9 mouse cellular contexts compared by ENCODE assay signal in genomic region chr4:133408006-133408405, GRCm38 (mm10). TPM values are rescaled to one million over a fixed set of nuclear protein-coding genes. Genes with fewer than 3 reads are reported as not detected.
DNase-seq lines count a peak whose midpoint lies in the region; ATAC-seq and TF ChIP-seq lines count a peak whose summit lies in the region.
"Had no signal": no experiment of that assay in that cellular context is flagged by ENCODE, and none has a peak within 500 bp of the region (broad histone marks: within the 10 kb centered on the region; RNA-seq: fewer than 3 reads in every experiment).

No protein-coding gene starts in this region.

- no peak for DNase-seq in heart, adult 2 months
- DNase-seq in heart, postnatal 25 days (ENCODE audit: low spot score), result no peak
- DNase-seq in midbrain, postnatal 0 days (ENCODE audit: low spot score), result no peak
- DNase-seq in embryo, embryonic 9.5 days (ENCODE audit: extremely low spot score), result no peak
- no peak for DNase-seq in right cerebral cortex, postnatal 36 days (ENCODE audit: low spot score in 2 of 2)
- DNase-seq: thymus, postnatal 4 days had no signal

- TF ChIP-seq CTCF in heart, adult 2 months (IDR thresholded peaks at IDR 0.05), result no peak
- no peak for TF ChIP-seq CTCF in midbrain, postnatal 0 days (IDR thresholded peaks at IDR 0.05)

- TF ChIP-seq POLR2A in heart, adult 2 months (IDR thresholded peaks at IDR 0.05; ENCODE audit: insufficient read depth, low read depth, low read length), result no peak

- H3K27me3 ChIP-seq in heart, adult 2 months (ENCODE audit: control insufficient read depth, insufficient read depth, low read length), result no peaks in the 10 kb centered on the region
- no peaks in the 10 kb centered on the region for H3K27me3 ChIP-seq in midbrain, embryonic 12.5 days
- H3K27me3 ChIP-seq in midbrain, postnatal 0 days (ENCODE audit: insufficient read depth, low read length), result no peaks in the 10 kb centered on the region
- H3K27me3 ChIP-seq in hindbrain, embryonic 16.5 days (replicated peaks; ENCODE audit: control insufficient read depth, insufficient read depth, low read length), result no peaks in the 10 kb centered on the region
- H3K27me3 ChIP-seq in neural tube, embryonic 15.5 days (replicated peaks), result no peaks in the 10 kb centered on the region

- H3K9ac ChIP-seq in heart, adult 2 months (ENCODE audit: low read depth, low read length), result no peak overlapping the region
- H3K9ac ChIP-seq in midbrain, embryonic 12.5 days (replicated peaks), result 0 out of 2 replicates have a peak overlapping the region, but pooled peaks have one; percentile 4
- no peak overlapping the region for H3K9ac ChIP-seq in midbrain, postnatal 0 days (replicated peaks; ENCODE audit: low read length, poor library complexity, severe bottlenecking)
- H3K9ac ChIP-seq in hindbrain, embryonic 16.5 days (ENCODE audit: low read depth, low read length), result no peak overlapping the region
- no peak overlapping the region for H3K9ac ChIP-seq in neural tube, embryonic 15.5 days (replicated peaks)

- WGBS in heart, adult 2 months, result 42% methylated on average over 7 of the region's 7 CpGs
- 79% methylated on average over 7 of the region's 7 CpGs for WGBS in midbrain, embryonic 12.5 days
- 68% methylated on average over 7 of the region's 7 CpGs for WGBS in midbrain, postnatal 0 days
- 45% methylated on average over 7 of the region's 7 CpGs for WGBS in hindbrain, embryonic 16.5 days
- WGBS in neural tube, embryonic 15.5 days, result 26% methylated on average over 7 of the region's 7 CpGs

- peaks cover 2% of the 10 kb centered on the region; the same call in 1 of the 2 replicates for H3K79me2 ChIP-seq in heart, adult 2 months (replicated peaks; ENCODE audit: control insufficient read depth, insufficient read depth, low read length)

- no peaks in the 10 kb centered on the region for H3K9me3 ChIP-seq in midbrain, embryonic 12.5 days
- H3K9me3 ChIP-seq in midbrain, postnatal 0 days (ENCODE audit: low read length), result no peaks in the 10 kb centered on the region
- no peaks in the 10 kb centered on the region for H3K9me3 ChIP-seq in hindbrain, embryonic 16.5 days (ENCODE audit: control insufficient read depth, low read length)
- no peaks in the 10 kb centered on the region for H3K9me3 ChIP-seq in neural tube, embryonic 15.5 days (replicated peaks)

- ATAC-seq in midbrain, embryonic 12.5 days (ENCODE audit: low FRiP score, low read depth), result no peak
- ATAC-seq in midbrain, postnatal 0 days (ENCODE audit: low FRiP score), result no peak
- peak; percentile 72 for ATAC-seq in hindbrain, embryonic 16.5 days
- peak; percentile 53; the same call in 1 of the 2 replicates for ATAC-seq in neural tube, embryonic 15.5 days (ENCODE audit: low FRiP score)

- H3K4me2 ChIP-seq in midbrain, embryonic 12.5 days (replicated peaks), result no peak overlapping the region
- H3K4me2 ChIP-seq in midbrain, postnatal 0 days (ENCODE audit: low read depth, low read length, poor library complexity, severe bottlenecking), result no peak overlapping the region
- no peak overlapping the region for H3K4me2 ChIP-seq in hindbrain, embryonic 16.5 days (ENCODE audit: low read length)
- H3K4me2 ChIP-seq in neural tube, embryonic 15.5 days, result no peak overlapping the region

- peaks cover 18% of the 10 kb centered on the region for H3K4me1 ChIP-seq in heart, adult 2 months (ENCODE audit: control insufficient read depth, insufficient read depth, low read length)
- peaks cover 15% of the 10 kb centered on the region; the same call in 1 of the 2 replicates for H3K4me1 ChIP-seq in midbrain, embryonic 12.5 days
- no peaks in the 10 kb centered on the region for H3K4me1 ChIP-seq in midbrain, postnatal 0 days (ENCODE audit: insufficient read depth, low read length)
- peaks cover 15% of the 10 kb centered on the region for H3K4me1 ChIP-seq in hindbrain, embryonic 16.5 days (ENCODE audit: control insufficient read depth, insufficient read depth, low read depth, low read length)
- peaks cover 22% of the 10 kb centered on the region for H3K4me1 ChIP-seq in neural tube, embryonic 15.5 days

- H3K4me3 ChIP-seq in heart, adult 2 months, result no peak overlapping the region
- no peak overlapping the region for H3K4me3 ChIP-seq in midbrain, embryonic 12.5 days
- no peak overlapping the region for H3K4me3 ChIP-seq in midbrain, postnatal 0 days (ENCODE audit: low read depth, low read length)
- no peak overlapping the region for H3K4me3 ChIP-seq in hindbrain, embryonic 16.5 days (ENCODE audit: low read length)
- H3K4me3 ChIP-seq in neural tube, embryonic 15.5 days (replicated peaks), result no peak overlapping the region

- H3K27ac ChIP-seq in heart, adult 2 months, result peak overlapping the region; percentile 16; the same call in 1 of the 2 replicates
- H3K27ac ChIP-seq in midbrain, embryonic 12.5 days (replicated peaks), result no peak overlapping the region
- H3K27ac ChIP-seq in midbrain, postnatal 0 days (ENCODE audit: low read depth, low read length), result no peak overlapping the region
- H3K27ac ChIP-seq in hindbrain, embryonic 16.5 days (ENCODE audit: low read depth, low read length), result peak overlapping the region; percentile 59; the same call in 1 of the 2 replicates
- H3K27ac ChIP-seq in neural tube, embryonic 15.5 days (replicated peaks), result peak overlapping the region; percentile 63

- TF ChIP-seq EP300 in heart, adult 2 months (IDR thresholded peaks at IDR 0.05; ENCODE audit: insufficient read depth, low read depth, low read length), result no peak

- intact Hi-C loops in heart, adult 2 months (cut with DNase I), result no loop called here
- intact Hi-C loops in heart, postnatal 25 days (cut with DNase I), result no loop called here

- H3K36me3 ChIP-seq in heart, adult 2 months (ENCODE audit: control insufficient read depth, insufficient read depth, low read length), result no peaks in the 10 kb centered on the region
- H3K36me3 ChIP-seq in midbrain, embryonic 12.5 days, result peaks cover 13% of the 10 kb centered on the region
- peaks cover 7% of the 10 kb centered on the region for H3K36me3 ChIP-seq in midbrain, postnatal 0 days (ENCODE audit: insufficient read depth, low read length)
- H3K36me3 ChIP-seq in hindbrain, embryonic 16.5 days (ENCODE audit: control insufficient read depth, insufficient read depth, low read length), result no peaks in the 10 kb centered on the region
- no peaks in the 10 kb centered on the region; the same call in 1 of the 2 replicates for H3K36me3 ChIP-seq in neural tube, embryonic 15.5 days

RNA-seq across cellular contexts. Expression of gene Slc9a1, which starts 38.5 kb away (rescaled TPM):
- total RNA-seq in heart, adult 2 months (2021), result 10 to 100 TPM; 17.0 to 17.4 TPM
- 21.4 and 21.5 TPM in 2 replicates for polyA plus RNA-seq in heart, adult 2 months (2012; rRNA removed)
- 10 to 100 TPM; 16.3 to 20.0 TPM for total RNA-seq in heart, postnatal 25 days (2021)
- 9.0 and 9.2 TPM in 2 replicates for polyA plus RNA-seq in midbrain, embryonic 12.5 days (2016; fragmentation: Nextera tagmentation; extraction: Ambion mirVana)
- 29.5 and 34.9 TPM in 2 replicates for total RNA-seq in midbrain, postnatal 0 days (2014; rRNA removed)
- 11.8 and 12.8 TPM in 2 replicates for polyA plus RNA-seq in midbrain, postnatal 0 days (2015; fragmentation: Nextera tagmentation; extraction: Ambion mirVana)
- 9.8 and 9.9 TPM in 2 replicates for polyA plus RNA-seq in hindbrain, embryonic 16.5 days (2015; fragmentation: Nextera tagmentation; extraction: Ambion mirVana)
- 8.4 and 9.9 TPM in 2 replicates for polyA plus RNA-seq in neural tube, embryonic 15.5 days (2015; fragmentation: Nextera tagmentation; extraction: Ambion mirVana)

RNA-seq across cellular contexts. Expression of gene Wdtc1, which starts 54.7 kb away (rescaled TPM):
- 10 to 100 TPM; 73.6 to 96.1 TPM for total RNA-seq in heart, adult 2 months (2021)
- 61.8 and 65.1 TPM in 2 replicates for polyA plus RNA-seq in heart, adult 2 months (2012; rRNA removed)
- 10 to 100 TPM; 81.2 to 82.7 TPM for total RNA-seq in heart, postnatal 25 days (2021)
- polyA plus RNA-seq in midbrain, embryonic 12.5 days (2016; fragmentation: Nextera tagmentation; extraction: Ambion mirVana), result 24.2 and 26.1 TPM in 2 replicates
- total RNA-seq in midbrain, postnatal 0 days (2014; rRNA removed), result 43.0 and 54.8 TPM in 2 replicates
- polyA plus RNA-seq in midbrain, postnatal 0 days (2015; fragmentation: Nextera tagmentation; extraction: Ambion mirVana), result 14.4 and 15.6 TPM in 2 replicates
- polyA plus RNA-seq in hindbrain, embryonic 16.5 days (2015; fragmentation: Nextera tagmentation; extraction: Ambion mirVana), result 18.8 and 21.3 TPM in 2 replicates
- 19.3 and 19.6 TPM in 2 replicates for polyA plus RNA-seq in neural tube, embryonic 15.5 days (2015; fragmentation: Nextera tagmentation; extraction: Ambion mirVana)

Comparison
In these comparisons a context has a peak if more than half of its experiments do, and no peak if none do; other contexts are left out.
1. H3K27ac ChIP-seq: peak in heart, adult 2 months (single experiment), hindbrain, embryonic 16.5 days (single experiment) and neural tube, embryonic 15.5 days (single experiment); none in midbrain, embryonic 12.5 days (single experiment) and midbrain, postnatal 0 days (single experiment).
2. ATAC-seq: peak in hindbrain, embryonic 16.5 days (single experiment) and neural tube, embryonic 15.5 days (single experiment); none in midbrain, embryonic 12.5 days (single experiment) and midbrain, postnatal 0 days (single experiment).